Mouse (Mus musculus): ENCODE data around the gene Foxd4. TPM values are rescaled to one million over a fixed set of nuclear protein-coding genes. Genes with fewer than 3 reads are reported as not detected.

Foxd4 gene
- total and polyA plus RNA-seq, 3 experiments = not detected

DNA sequence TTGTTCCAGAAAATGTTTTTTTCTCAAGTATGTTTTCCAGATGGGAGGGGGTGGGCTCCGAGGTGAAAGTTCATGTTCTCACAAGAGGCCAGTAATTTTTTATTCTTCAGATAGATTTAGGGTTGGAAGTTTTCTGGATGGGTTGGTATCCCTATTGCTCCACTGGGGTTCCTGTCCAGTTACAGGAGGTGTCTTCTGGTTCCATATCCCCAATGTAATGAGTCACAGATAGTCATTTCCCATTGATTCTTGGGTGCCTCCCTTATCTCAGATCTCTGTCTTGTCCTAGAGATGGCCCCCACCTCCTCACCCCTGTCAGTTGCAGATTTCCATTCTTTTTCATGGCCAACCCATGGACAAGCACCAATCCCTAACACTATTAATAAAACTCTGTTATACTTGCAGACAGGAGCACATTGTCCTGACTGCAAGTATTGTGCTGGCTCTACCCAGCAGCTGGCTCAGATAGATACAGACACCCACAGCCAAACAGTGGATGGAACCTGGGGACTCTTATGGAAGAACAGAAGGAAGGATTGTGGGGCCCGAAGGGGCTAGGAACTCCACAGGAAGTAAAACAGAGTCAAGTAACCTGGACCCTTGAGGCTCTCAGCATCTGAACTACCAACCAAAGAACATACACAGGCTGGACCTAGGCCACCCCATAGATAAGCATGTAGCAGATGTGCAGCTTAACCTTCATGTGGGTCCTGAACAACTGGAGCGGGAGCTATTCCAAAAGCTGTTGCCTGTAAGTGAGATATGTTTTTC is 7.6 kb upstream of the Foxd4 start:
- H3K9me3 ChIP-seq (replicated peaks; ENCODE audit: low read length) = no peaks in the 10 kb centered on the region
- H3K27me3 ChIP-seq (replicated peaks) = no peaks in the 10 kb centered on the region
- dilution Hi-C loops (cut with MboI; ENCODE audit: extremely low pct_ligation_motif_present, extremely low pct_unique_long_range_greater_than_20kb, low sequenced_read_pairs) (no loop called here), in situ Hi-C loops (cut with MboI; ENCODE audit: low pct_ligation_motif_present, low pct_unique_long_range_greater_than_20kb, low sequenced_read_pairs) (no loop called here)
- H3K4me3 ChIP-seq (replicated peaks in 1 of 3; ENCODE audit: low read depth in 2 of 3, low read length in 2 of 3, poor library complexity in 1 of 3) = no peak overlapping the region
- no peaks in the 10 kb centered on the region for H3K79me2 ChIP-seq (replicated peaks; ENCODE audit: control insufficient read depth, extremely low read depth, insufficient read depth, poor library complexity, severe bottlenecking)
- no peak overlapping the region for H3K9ac ChIP-seq (ENCODE audit: insufficient read depth, low read depth)
- H3K4me1 ChIP-seq (ENCODE audit: control insufficient read depth in 1 of 2, insufficient read depth in 2 of 2) = no peaks in the 10 kb centered on the region
- H3K27ac ChIP-seq (ENCODE audit: insufficient read depth, low read depth) = no peak overlapping the region
- no peak for TF ChIP-seq CHD1 (IDR thresholded peaks at IDR 0.05; ENCODE audit: low read depth, low read length)
- no peak for TF ChIP-seq SIN3A (IDR thresholded peaks at IDR 0.05; ENCODE audit: low read length)
- no peak for TF ChIP-seq TBP (conservative IDR thresholded peaks at IDR 0.05; ENCODE audit: low read depth, low read length)
- TF ChIP-seq POLR2A (IDR thresholded peaks at IDR 0.05; ENCODE audit: low read depth, low read length) = no peak
- TF ChIP-seq CTCF (conservative IDR thresholded peaks at IDR 0.05 in 1 of 2, IDR thresholded peaks at IDR 0.05 in 1 of 2; ENCODE audit: low read depth in 2 of 2, low read length in 2 of 2) = no peak
- no peak for TF ChIP-seq MAFK (IDR thresholded peaks at IDR 0.05; ENCODE audit: insufficient replicate concordance, low read length)
- no peak for TF ChIP-seq MEF2A (IDR thresholded peaks at IDR 0.05; ENCODE audit: borderline replicate concordance, low read depth, low read length)
- no peak for TF ChIP-seq CHD2 (IDR thresholded peaks at IDR 0.05; ENCODE audit: low read length)
- TF ChIP-seq BHLHE40 (IDR thresholded peaks at IDR 0.05; ENCODE audit: low read depth, low read length) = no peak
- TF ChIP-seq JUN (IDR thresholded peaks at IDR 0.05; ENCODE audit: insufficient read depth, low read depth, low read length) = no peak
- no peaks in the 10 kb centered on the region for H3K36me3 ChIP-seq (replicated peaks in 1 of 2; ENCODE audit: control insufficient read depth in 1 of 2, insufficient read depth in 1 of 2, low read length in 1 of 2)
- no peak overlapping the region for H3K4me2 ChIP-seq (ENCODE audit: insufficient read depth, low read depth, poor library complexity, severe bottlenecking)
- no peak for DNase-seq (ENCODE audit: extremely low read depth)

DNA sequence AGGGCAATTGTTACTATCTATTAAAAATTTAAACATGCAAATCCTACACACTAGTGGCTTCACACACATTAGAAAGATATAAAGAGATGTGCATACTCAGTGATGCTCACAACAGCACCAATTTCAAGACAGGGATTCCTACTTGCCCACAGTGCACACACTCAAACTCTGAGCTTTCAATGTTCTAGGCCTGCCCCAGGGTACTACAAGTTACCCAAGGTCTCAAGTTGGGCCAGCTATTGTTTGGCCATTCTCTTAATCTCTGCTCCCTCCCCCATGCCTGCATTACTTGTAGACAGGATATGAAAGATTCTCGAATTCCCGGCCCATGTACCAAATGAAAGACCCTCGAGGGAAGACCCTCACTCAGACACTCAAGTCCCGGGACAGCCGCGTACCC is 6.7 kb upstream of the Foxd4 start:
- in situ Hi-C loops (cut with MboI; ENCODE audit: low pct_ligation_motif_present, low pct_unique_long_range_greater_than_20kb, low sequenced_read_pairs) = no loop called here
- Histone ChIP-seq H3K9ac (ENCODE audit: insufficient read depth, low read depth) (no peak overlapping the region), H3K4me2 (ENCODE audit: insufficient read depth, low read depth, poor library complexity, severe bottlenecking) (no peak overlapping the region), H3K9me3 (replicated peaks; ENCODE audit: low read length) (no peaks in the 10 kb centered on the region), H3K27ac (ENCODE audit: insufficient read depth, low read depth) (no peak overlapping the region), H3K79me2 (replicated peaks; ENCODE audit: control insufficient read depth, extremely low read depth, insufficient read depth, poor library complexity, severe bottlenecking) (no peaks in the 10 kb centered on the region), H3K4me3 (replicated peaks in 1 of 3; ENCODE audit: low read depth in 2 of 3, low read length in 2 of 3, poor library complexity in 1 of 3) (no peak overlapping the region), H3K27me3 (replicated peaks) (no peaks in the 10 kb centered on the region), H3K36me3 (replicated peaks in 1 of 2; ENCODE audit: control insufficient read depth in 1 of 2, insufficient read depth in 1 of 2, low read length in 1 of 2) (no peaks in the 10 kb centered on the region), H3K4me1 (ENCODE audit: control insufficient read depth in 1 of 2, insufficient read depth in 2 of 2) (no peaks in the 10 kb centered on the region)
- no peak for TF ChIP-seq CHD1 (IDR thresholded peaks at IDR 0.05; ENCODE audit: low read depth, low read length)
- TF ChIP-seq POLR2A (IDR thresholded peaks at IDR 0.05; ENCODE audit: low read depth, low read length) = no peak
- no peak for TF ChIP-seq NRF1 (IDR thresholded peaks at IDR 0.05; ENCODE audit: low read depth, low read length)
- TF ChIP-seq JUN (IDR thresholded peaks at IDR 0.05; ENCODE audit: insufficient read depth, low read depth, low read length) = no peak
- no peak for TF ChIP-seq RAD21 (IDR thresholded peaks at IDR 0.05; ENCODE audit: low read depth, low read length)
- TF ChIP-seq SMC3 (IDR thresholded peaks at IDR 0.05; ENCODE audit: low read depth, low read length) = no peak
- no peak for TF ChIP-seq POLR2AphosphoS2 (IDR thresholded peaks at IDR 0.05; ENCODE audit: low read depth, low read length)
- no peak for TF ChIP-seq MEF2A (IDR thresholded peaks at IDR 0.05; ENCODE audit: borderline replicate concordance, low read depth, low read length)
- TF ChIP-seq MAFK (IDR thresholded peaks at IDR 0.05; ENCODE audit: insufficient replicate concordance, low read length) = no peak
- no peak for TF ChIP-seq TBP (conservative IDR thresholded peaks at IDR 0.05; ENCODE audit: low read depth, low read length)
- TF ChIP-seq JUND (conservative IDR thresholded peaks at IDR 0.05; ENCODE audit: low read depth, low read length) = no peak
- DNase-seq (ENCODE audit: extremely low read depth) = no peak
- dilution Hi-C loops (cut with MboI; ENCODE audit: extremely low pct_ligation_motif_present, extremely low pct_unique_long_range_greater_than_20kb, low sequenced_read_pairs) = no loop called here
